Mouse (Mus musculus) cerebellum, adult 9-10 months (tissue): Measurements from ENCODE around the gene Skida1.

Experiments
- DNase-seq: peaks from one replicate; pipeline ENCODE4 v3.0.0; 2022

Skida1 gene

GRCm38 (mm10) chr2:18038141-18038752 lies 10.6 kb downstream of the Skida1 start:
- DNase-seq, result no peak

- no peak for DNase-seq
Observed at GRCm38 (mm10) chr2:18037491-18037890, 11.4 kb downstream of the Skida1 start, which contains the start of gene A930004D18Rik. TSS of gene A930004D18Rik (minus strand) at chr2:18037737.

- DNase-seq, result no peak
Observed at GRCm38 (mm10) chr2:18034371-18035250, 14.2 kb downstream of the Skida1 start.

GRCm38 (mm10) chr2:18033166-18034108 lies 15.4 kb downstream of the Skida1 start:
- DNase-seq, result no peak

DNA sequence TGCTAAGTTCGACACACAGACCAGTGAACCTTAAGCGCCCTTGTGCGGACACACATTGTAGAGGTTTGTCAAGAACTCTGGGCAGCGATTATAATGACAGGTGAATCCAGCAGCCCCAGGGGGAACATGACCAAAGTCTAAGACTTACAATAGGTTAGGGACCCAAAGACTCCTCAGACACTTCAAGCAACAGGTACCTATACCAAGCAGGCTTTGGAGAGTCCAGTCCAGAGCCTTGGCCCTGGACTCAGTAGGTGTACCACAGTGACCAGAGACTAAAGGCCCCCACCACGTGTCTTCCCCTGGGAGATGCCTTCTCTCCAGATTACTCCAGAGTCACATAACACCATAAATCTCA lies 16.3 kb downstream of the Skida1 start:
- peak; percentile 30 for DNase-seq

DNA sequence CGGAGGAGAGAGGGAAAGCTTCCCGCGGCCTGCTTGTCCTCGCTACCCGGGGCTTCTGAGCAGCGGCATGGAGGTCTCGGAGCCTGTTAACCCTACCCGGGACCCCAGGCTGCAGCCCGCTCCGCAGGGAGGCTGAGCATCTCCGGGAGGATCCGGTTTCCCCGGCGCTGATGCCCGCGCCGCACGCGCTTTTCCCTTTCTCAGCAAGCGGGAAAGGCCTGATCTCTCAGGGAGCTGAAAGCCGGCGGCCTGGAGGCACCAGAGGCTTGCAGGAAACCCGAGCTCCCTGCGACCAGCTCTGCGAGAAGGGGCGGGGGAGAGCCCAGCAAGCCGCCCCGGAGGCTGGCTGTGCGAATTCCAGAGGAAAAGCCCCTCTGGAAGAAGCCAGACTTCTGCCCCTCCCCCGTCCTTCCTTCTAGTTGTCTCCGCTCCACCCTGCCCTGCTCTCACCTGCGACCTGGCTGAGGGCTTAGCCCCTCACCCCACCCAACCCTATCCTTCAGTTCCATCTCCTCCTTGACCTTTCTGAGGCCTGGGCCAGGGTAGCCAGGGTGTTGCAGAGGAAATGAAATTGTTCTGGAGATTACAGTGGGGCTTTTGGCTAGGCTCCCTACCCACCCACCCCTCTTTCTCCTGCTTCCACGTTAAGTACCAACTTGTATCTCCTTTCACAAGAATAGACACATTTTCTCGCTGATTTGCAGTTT lies 16.9 kb downstream of the Skida1 start:
- DNase-seq, result peak; percentile 28

- DNase-seq, result peak; percentile 31
Observed at GRCm38 (mm10) chr2:18031271-18031821, 17.5 kb downstream of the Skida1 start.

- DNase-seq, result no peak
Observed at GRCm38 (mm10) chr2:18030581-18030980, 18.3 kb downstream of the Skida1 start.

GRCm38 (mm10) chr2:18029656-18030055 lies 19.2 kb downstream of the Skida1 start:
- DNase-seq, result no peak

DNA sequence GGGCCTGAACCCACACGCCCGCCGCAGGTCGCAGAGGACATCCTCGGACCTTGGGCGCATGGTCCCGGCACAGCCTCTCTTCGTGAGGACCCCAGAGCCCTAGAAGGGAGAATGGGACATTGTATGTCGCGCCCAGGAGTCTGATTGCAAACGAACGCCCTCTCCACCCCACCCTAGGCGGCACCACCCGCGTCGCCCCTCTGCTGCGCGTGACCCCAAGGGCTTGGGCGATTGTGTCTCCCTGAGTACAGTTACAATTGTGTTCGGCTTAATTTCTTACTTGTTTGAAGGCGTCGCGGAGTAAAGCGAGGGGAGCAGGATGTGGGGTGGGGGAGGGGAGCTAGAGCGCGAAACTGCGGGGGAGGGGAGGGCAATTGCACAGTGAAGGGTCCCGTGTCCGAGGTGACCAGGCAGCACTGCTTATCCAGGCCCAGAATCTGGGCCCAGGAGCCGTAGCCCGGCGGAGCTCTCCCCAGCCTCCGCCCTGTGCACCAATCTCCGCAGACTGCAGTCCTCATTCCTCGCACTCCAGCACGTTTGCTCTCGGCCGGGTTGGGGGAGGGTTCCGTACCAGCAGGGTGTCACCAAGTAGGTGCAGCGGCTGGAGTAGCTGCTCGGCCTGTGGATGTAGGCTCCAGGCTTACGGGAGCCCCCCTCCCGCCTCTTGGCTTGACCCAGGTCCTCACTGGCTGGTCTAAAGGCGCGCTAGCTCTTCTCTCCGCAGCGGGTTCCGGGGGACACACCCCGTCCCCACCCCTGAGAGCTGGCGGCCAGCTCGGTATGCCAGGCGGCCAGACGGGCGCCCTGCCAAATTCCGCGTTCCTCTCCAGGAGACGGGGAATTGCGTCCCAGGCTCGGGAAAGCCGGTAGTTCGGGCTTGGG lies 20.5 kb downstream of the Skida1 start:
- DNase-seq, result peak; percentile 88

DNA sequence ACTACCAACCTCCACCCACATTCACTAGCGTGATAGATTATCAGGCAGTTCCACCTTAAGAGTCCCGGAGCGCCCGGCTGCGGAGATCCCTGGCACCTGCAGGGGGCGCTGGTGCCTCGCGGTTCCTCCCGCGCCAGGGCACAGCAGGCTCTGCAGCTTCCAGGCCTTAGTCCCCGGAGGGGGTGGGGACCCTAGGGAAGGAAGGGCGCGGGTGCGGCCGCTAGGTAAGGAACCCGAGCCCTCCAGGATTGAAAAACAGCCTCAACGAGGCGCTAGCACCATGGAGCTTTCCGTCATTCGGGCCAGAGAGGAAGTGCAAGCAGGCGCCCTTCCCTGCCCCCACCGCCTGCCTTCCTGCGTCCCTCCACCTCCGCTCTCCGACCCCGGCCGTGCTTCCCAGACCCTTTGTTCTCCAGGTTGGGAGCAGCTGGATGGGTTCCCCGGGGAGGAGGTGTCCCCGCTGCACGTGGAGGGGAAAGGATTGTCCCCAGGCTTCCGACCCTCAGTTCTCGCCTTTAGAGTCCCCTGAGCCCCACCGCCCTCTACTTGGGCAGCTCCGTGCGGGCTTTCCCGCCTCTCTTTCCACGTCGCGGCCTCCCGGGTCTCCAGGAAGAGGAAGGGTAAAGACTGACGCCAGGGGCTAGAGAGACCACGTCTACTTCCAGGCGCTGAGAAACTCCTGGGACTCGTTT lies 21.3 kb downstream of the Skida1 start:
- peak; percentile 94 for DNase-seq

- DNase-seq, result peak; percentile 46
Observed at GRCm38 (mm10) chr2:18026116-18026947, 22.5 kb downstream of the Skida1 start.

- no peak for DNase-seq
Observed at GRCm38 (mm10) chr2:18025781-18026115, 23.1 kb downstream of the Skida1 start.

DNA sequence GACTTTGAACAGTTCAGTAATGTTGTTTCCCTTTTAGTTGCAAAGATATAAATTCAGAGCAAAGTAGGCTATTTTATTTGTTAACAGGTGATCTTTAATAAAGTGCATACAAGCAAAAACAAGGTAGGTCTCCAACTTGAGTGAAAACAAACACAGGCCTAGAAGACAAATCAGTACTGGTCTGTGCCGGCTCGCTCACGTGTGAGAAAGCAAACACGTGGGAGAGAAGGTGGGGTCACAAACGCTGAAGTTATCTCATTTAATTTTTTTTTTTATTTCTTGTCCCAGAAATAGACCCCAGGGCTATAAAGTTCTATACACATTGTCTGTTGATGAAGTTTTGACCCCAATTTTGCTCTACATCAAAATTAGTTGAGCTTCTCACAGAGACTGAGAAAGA lies 23.7 kb downstream of the Skida1 start:
- DNase-seq, result no peak

DNA sequence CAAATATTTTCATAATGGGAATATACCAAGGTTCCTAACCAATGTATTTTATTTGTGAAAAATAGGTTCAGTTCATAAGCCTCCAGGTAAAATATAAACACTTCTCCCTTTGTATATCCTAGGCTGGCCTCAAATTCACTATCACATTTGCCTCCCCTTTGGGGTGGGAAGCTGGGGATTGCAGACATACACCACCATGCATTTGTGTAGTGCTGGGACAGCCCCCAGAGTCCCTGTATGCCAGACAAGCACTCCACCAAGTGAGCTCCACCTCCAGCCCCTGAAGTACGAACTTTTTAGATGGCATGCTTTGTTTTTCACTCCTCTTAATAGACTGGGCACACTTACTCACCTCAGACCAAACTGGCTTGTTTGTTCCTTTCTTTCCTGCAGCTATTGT lies 26.0 kb downstream of the Skida1 start:
- no peak for DNase-seq

DNA sequence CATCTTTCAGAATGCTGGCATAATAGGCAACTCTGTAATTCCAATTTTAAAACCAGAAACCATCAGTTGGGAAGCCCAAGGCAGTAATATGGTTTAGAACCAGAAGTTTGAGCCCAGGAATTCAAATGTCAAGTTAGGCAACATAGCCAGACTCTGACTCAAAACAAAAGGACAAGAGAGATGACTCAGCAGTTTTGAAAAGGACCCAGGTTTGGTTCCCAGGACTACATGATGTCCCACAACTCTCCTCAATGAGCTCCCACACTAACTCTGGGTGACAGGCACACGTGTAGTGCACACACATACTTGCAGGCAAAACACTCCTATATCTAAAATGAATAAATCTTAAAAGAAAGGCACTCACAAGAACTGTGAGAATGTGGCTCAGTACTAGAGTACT lies 29.7 kb downstream of the Skida1 start:
- DNase-seq, result no peak

DNA sequence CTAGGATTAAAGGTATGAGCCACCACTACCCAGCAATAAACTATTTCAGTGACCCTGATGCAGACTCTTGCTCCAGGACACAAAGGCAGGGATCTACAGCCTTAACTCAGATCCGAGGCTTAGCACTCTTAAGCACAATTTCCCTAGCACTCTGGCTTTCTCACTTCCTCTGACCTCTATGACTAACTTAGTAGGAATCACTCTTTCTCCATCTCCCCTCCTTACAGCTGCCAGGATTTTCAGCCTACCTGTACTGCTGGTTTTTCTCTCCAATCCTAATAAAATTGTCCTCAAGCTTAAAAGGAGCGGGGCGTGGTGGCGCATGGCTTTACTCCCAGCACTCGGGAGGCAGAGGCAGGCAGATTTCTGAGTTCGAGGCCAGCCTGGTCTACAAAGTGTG lies 31.5 kb downstream of the Skida1 start:
- no peak for DNase-seq

- no peak for DNase-seq
Observed at GRCm38 (mm10) chr2:18016639-18017038, 32.2 kb downstream of the Skida1 start.

GRCm38 (mm10) chr2:18015581-18015980 lies 33.3 kb downstream of the Skida1 start:
- no peak for DNase-seq

DNA sequence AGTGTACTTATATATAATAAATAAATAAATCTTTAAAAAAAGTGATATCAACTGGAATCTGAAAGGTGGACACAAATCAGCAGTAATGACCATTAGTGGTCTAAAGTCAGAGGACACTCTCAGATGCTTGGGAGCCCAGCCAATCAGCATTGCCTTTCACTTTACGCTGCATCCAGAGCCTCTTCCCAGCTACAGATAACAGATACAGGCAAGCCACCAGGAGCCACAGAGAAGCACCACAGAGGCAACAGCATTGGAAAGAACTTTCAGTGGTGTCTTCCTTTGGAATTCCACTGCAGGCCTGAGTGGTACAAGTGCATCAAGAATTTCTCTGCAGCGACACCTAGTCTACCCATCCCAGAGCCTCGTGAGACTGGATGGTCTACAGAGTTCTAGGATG lies 36.0 kb downstream of the Skida1 start:
- DNase-seq, result no peak
